15 mouse cellular contexts compared by ENCODE assay signal in the genomic region with DNA sequence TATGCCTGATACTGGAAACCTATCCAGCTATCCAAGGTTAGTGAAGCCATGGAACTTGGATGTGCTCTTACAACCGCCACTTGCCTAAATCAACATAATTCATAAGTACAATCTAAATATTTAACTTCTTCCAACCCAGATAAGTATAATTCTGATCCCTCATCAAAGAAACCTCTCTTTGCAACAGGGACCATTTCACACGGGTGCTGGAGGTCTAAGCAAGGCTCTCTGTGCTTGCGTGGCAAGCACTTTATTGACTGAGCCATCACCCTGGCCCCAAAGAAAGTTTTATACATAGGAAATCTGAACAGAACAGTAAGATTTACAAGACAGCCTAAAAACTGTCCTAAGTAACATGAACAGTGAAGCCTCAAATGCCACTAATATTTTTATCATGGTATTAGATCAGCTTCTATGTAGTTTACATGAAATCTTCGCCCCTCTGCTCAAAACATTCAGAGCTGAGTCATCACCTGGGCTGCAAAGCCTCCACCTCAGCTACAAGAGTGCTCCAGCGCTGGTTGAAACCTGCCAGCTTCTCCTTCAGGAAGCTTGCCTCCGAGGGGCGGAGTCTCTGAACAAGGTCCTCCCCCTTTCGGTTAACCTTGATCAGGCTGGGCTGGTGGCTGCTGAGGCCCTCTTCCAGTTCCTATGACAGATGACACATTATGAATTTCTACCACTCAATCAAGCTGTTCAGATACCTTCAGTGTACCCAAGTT.
DNase-seq lines count a peak whose midpoint lies in the region; ATAC-seq and TF ChIP-seq lines count a peak whose summit lies in the region.
"Had no signal": no experiment of that assay in that cellular context is flagged by ENCODE, and none has a peak within 500 bp of the region (broad histone marks: within the 10 kb centered on the region; RNA-seq: fewer than 3 reads in every experiment).

No protein-coding gene starts in this region.

- H3K27ac ChIP-seq in intestine, embryonic 14.5 days (ENCODE audit: low read depth) = no peak overlapping the region
- no peak overlapping the region for H3K27ac ChIP-seq in intestine, postnatal 0 days (ENCODE audit: low read depth, low read length)
- no peak overlapping the region for H3K27ac ChIP-seq in intestine, embryonic 16.5 days (ENCODE audit: low read length)
- H3K27ac ChIP-seq in midbrain, embryonic 15.5 days = no peak overlapping the region
- H3K27ac ChIP-seq: liver, embryonic 15.5 days; midbrain, embryonic 13.5 days had no signal

- no peaks in the 10 kb centered on the region for H3K27me3 ChIP-seq in intestine, embryonic 14.5 days (replicated peaks; ENCODE audit: control insufficient read depth, insufficient read depth, low read length)
- no peaks in the 10 kb centered on the region for H3K27me3 ChIP-seq in intestine, postnatal 0 days (replicated peaks; ENCODE audit: control insufficient read depth, insufficient read depth, low read length)
- H3K27me3 ChIP-seq in intestine, embryonic 16.5 days (replicated peaks; ENCODE audit: control insufficient read depth, insufficient read depth, low read length) = no peaks in the 10 kb centered on the region
- no peaks in the 10 kb centered on the region for H3K27me3 ChIP-seq in midbrain, embryonic 15.5 days (replicated peaks)
- H3K27me3 ChIP-seq: liver, embryonic 15.5 days; midbrain, embryonic 13.5 days had no signal

- no peak overlapping the region for H3K4me2 ChIP-seq in intestine, embryonic 14.5 days (ENCODE audit: low read length)
- no peak overlapping the region for H3K4me2 ChIP-seq in intestine, postnatal 0 days (replicated peaks; ENCODE audit: low read depth)
- H3K4me2 ChIP-seq in intestine, embryonic 16.5 days (ENCODE audit: low read depth, low read length) = no peak overlapping the region
- H3K4me2 ChIP-seq in midbrain, embryonic 15.5 days = no peak overlapping the region
- H3K4me2 ChIP-seq: liver, embryonic 15.5 days; midbrain, embryonic 13.5 days had no signal

- no peak for DNase-seq in intestine, embryonic 14.5 days (ENCODE audit: low spot score)
- peak; percentile 50 for DNase-seq in ES-CJ7 (ENCODE audit: low read depth, low spot score)
- DNase-seq in lung, postnatal 25 days (ENCODE audit: low spot score) = peak; percentile 71
- DNase-seq in adrenal gland, postnatal 10 days = no peak
- no peak for DNase-seq in cerebellum, postnatal 36 days
- DNase-seq: adrenal gland, adult 2 months; gastrocnemius, postnatal 36 days; heart, postnatal 10 days; kidney, postnatal 25 days had no signal

- WGBS in intestine, embryonic 14.5 days = 65% methylated on average over 8 of the region's 8 CpGs
- 62% methylated on average over 8 of the region's 8 CpGs for WGBS in intestine, postnatal 0 days
- WGBS in intestine, embryonic 16.5 days = 65% methylated on average over 8 of the region's 8 CpGs
- WGBS in midbrain, embryonic 15.5 days = 89% methylated on average over 8 of the region's 8 CpGs

- no peak overlapping the region for H3K4me3 ChIP-seq in intestine, embryonic 14.5 days (ENCODE audit: low read depth, low read length)
- no peak overlapping the region for H3K4me3 ChIP-seq in intestine, postnatal 0 days (ENCODE audit: low read depth, low read length)
- H3K4me3 ChIP-seq in intestine, embryonic 16.5 days (ENCODE audit: low read length) = no peak overlapping the region
- H3K4me3 ChIP-seq in midbrain, embryonic 15.5 days = no peak overlapping the region
- H3K4me3 ChIP-seq: liver, embryonic 15.5 days; midbrain, embryonic 13.5 days had no signal

- peaks cover 28% of the 10 kb centered on the region for H3K36me3 ChIP-seq in intestine, embryonic 14.5 days (ENCODE audit: control insufficient read depth, insufficient read depth, low read length)
- peaks cover 8% of the 10 kb centered on the region; the same call in 1 of the 2 replicates for H3K36me3 ChIP-seq in intestine, postnatal 0 days (ENCODE audit: control insufficient read depth, insufficient read depth)
- H3K36me3 ChIP-seq in intestine, embryonic 16.5 days (ENCODE audit: control insufficient read depth, insufficient read depth, low read length) = peaks cover 3% of the 10 kb centered on the region; the same call in 1 of the 2 replicates
- no peaks in the 10 kb centered on the region for H3K36me3 ChIP-seq in midbrain, embryonic 15.5 days (replicated peaks)

- H3K9ac ChIP-seq in intestine, embryonic 14.5 days (ENCODE audit: low read length) = no peak overlapping the region
- no peak overlapping the region for H3K9ac ChIP-seq in intestine, postnatal 0 days (ENCODE audit: low read depth, low read length)
- H3K9ac ChIP-seq in intestine, embryonic 16.5 days (ENCODE audit: low read depth, low read length) = no peak overlapping the region
- H3K9ac ChIP-seq in midbrain, embryonic 15.5 days = no peak overlapping the region
- H3K9ac ChIP-seq: liver, embryonic 15.5 days; midbrain, embryonic 13.5 days had no signal

- ATAC-seq in intestine, embryonic 14.5 days (replicated peaks; ENCODE audit: low FRiP score, low TSS enrichment, low read depth) = peak; percentile 60; the same call in 1 of the 2 replicates
- no peak for ATAC-seq in intestine, postnatal 0 days
- peak; percentile 55 for ATAC-seq in intestine, embryonic 16.5 days
- ATAC-seq in midbrain, embryonic 15.5 days (replicated peaks) = no peak
- ATAC-seq: hindbrain, embryonic 16.5 days; midbrain, embryonic 13.5 days had no signal

- H3K9me3 ChIP-seq in intestine, embryonic 14.5 days (ENCODE audit: control insufficient read depth, low read length) = peaks cover 7% of the 10 kb centered on the region
- peaks cover 4% of the 10 kb centered on the region; the same call in 1 of the 2 replicates for H3K9me3 ChIP-seq in intestine, postnatal 0 days (ENCODE audit: control insufficient read depth)
- H3K9me3 ChIP-seq in intestine, embryonic 16.5 days (ENCODE audit: control insufficient read depth, low read length) = peaks cover 3% of the 10 kb centered on the region; the same call in 1 of the 2 replicates
- H3K9me3 ChIP-seq in midbrain, embryonic 15.5 days = no peaks in the 10 kb centered on the region

- no peak for TF ChIP-seq CTCF in intestine, postnatal 0 days (IDR thresholded peaks at IDR 0.05; ENCODE audit: low read depth)

- no peaks in the 10 kb centered on the region for H3K4me1 ChIP-seq in intestine, embryonic 14.5 days (replicated peaks; ENCODE audit: control insufficient read depth, insufficient read depth, low read length)
- no peaks in the 10 kb centered on the region for H3K4me1 ChIP-seq in intestine, postnatal 0 days (replicated peaks; ENCODE audit: control insufficient read depth, insufficient read depth, low read length)
- no peaks in the 10 kb centered on the region for H3K4me1 ChIP-seq in intestine, embryonic 16.5 days (ENCODE audit: control insufficient read depth, insufficient read depth, low read length)
- H3K4me1 ChIP-seq in midbrain, embryonic 15.5 days = no peaks in the 10 kb centered on the region
- H3K4me1 ChIP-seq: midbrain, embryonic 13.5 days had no signal

Comparison
In these comparisons a context has a peak if more than half of its experiments do, and no peak if none do; other contexts are left out.
1. ATAC-seq: peak in intestine, embryonic 14.5 days (single experiment) and intestine, embryonic 16.5 days (single experiment); none in intestine, postnatal 0 days (single experiment) and midbrain, embryonic 15.5 days (single experiment).
2. DNase-seq: peak in ES-CJ7 (single experiment) and lung, postnatal 25 days (single experiment); none in intestine, embryonic 14.5 days (single experiment), adrenal gland, postnatal 10 days (single experiment) and cerebellum, postnatal 36 days (0 of 2).